Mouse (Mus musculus) thymus, adult 2 months (tissue): ENCODE measurements around the gene Ech1. TPM values are rescaled to one million over a fixed set of nuclear protein-coding genes. Genes with fewer than 3 reads are reported as not detected.
A peak's percentile ranks its signal among the peaks of the same experiment; 100 is the strongest.

Experiments
- DNase-seq: peaks from one replicate; pipeline ENCODE4 v3.0.0; 2021
- H3K27ac ChIP-seq: fragments of 200-500 bp; 2 replicates; pipeline ENCODE4 v1.5.1; 2012; ENCODE audit warnings: low read length, control low read depth; ENCODE audit not compliant: control insufficient read depth, insufficient read depth
- H3K27me3 ChIP-seq: fragments of 200-500 bp; 2 replicates; pipeline ENCODE4 v1.6.1; 2012; ENCODE audit warnings: mild to moderate bottlenecking, low read length, moderate library complexity, mixed read lengths; ENCODE audit not compliant: control insufficient read depth, insufficient read depth
- H3K36me3 ChIP-seq: fragments of 200-500 bp; 2 replicates; pipeline ENCODE4 v1.6.1; 2012; ENCODE audit warnings: mild to moderate bottlenecking, low read length, moderate library complexity; ENCODE audit not compliant: control insufficient read depth, insufficient read depth
- H3K4me1 ChIP-seq: fragments of 200-500 bp; replicated peaks from 2 replicates; pipeline ENCODE4 v1.6.1; 2012; ENCODE audit warnings: low read length; ENCODE audit not compliant: control insufficient read depth, insufficient read depth
- H3K4me3 ChIP-seq: fragments of 200-500 bp; 2 replicates; pipeline ENCODE4 v1.5.1; 2012; ENCODE audit warnings: mild to moderate bottlenecking, low read length, control low read depth, moderate library complexity; ENCODE audit not compliant: control insufficient read depth, insufficient read depth
- CTCF ChIP-seq: fragments of 200-500 bp; IDR thresholded peaks from 2 replicates; pipeline ENCODE4 v1.5.1; 2012; ENCODE audit warnings: mild to moderate bottlenecking, control low read depth, low read length, moderate library complexity, borderline replicate concordance; ENCODE audit not compliant: control insufficient read depth, poor library complexity, insufficient read depth; ENCODE audit errors: extremely low read depth
- POLR2A ChIP-seq: fragments of 200-500 bp; IDR thresholded peaks from 2 replicates; pipeline ENCODE4 v1.6.1; 2012; ENCODE audit warnings: mild to moderate bottlenecking, low read length, control low read depth, moderate library complexity; ENCODE audit not compliant: control insufficient read depth, poor library complexity, insufficient read depth; ENCODE audit errors: extremely low read depth
- WGBS: fragments of 180-500 bp; shearing (Covaris S2); methylation state at CpG from one replicate; pipeline ENCODE4 v1.1.7; 2018; 5-methylcytosine and 5-hydroxymethylcytosine counted together
- polyA plus RNA-seq: library from polyadenylated mRNA; depleted of rRNA; stranded (reverse); fragments of >200 nt; gene quantifications from 2 replicates; pipeline ENCODE4 v1.2.3, GENCODE M21; 2012; rRNA removed

The Ech1 gene
- polyA plus RNA-seq, 1 experiment = 359 TPM

DNA sequence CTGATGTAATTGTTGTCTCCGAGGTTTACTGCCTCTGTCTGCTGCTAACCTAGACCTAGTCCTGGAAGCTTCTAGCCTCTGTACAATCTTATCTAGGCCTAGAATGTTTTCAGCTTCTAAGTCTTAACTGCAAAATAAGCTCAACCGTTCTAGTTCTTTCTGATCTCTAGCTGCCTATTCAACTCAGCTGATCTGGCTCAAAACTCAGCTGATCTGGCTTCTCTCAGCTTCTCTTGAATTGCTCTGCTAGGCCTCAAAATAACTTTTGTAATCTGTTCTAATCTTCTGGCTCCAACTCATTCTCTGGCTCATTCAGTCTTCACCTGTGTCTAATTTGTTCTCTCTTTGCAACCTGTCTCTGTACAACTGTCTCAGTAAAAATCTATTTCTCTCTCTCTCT lies 49.5 kb downstream of the Ech1 start:
- H3K36me3 ChIP-seq = no peaks in the 10 kb centered on the region
- H3K4me1 ChIP-seq = peaks cover 2% of the 10 kb centered on the region
- no peaks in the 10 kb centered on the region for H3K27me3 ChIP-seq
- TF ChIP-seq CTCF (no peak), POLR2A (no peak)
- H3K27ac ChIP-seq = no peak overlapping the region
- WGBS = 90% methylated on average over 2 of the region's 2 CpGs
- no peak for DNase-seq
- H3K4me3 ChIP-seq = no peak overlapping the region

GRCm38 (mm10) chr7:28876099-28876498 lies 51.1 kb downstream of the Ech1 start:
- no peak overlapping the region for H3K4me3 ChIP-seq
- peaks cover 10% of the 10 kb centered on the region for H3K4me1 ChIP-seq
- TF ChIP-seq CTCF = no peak
- H3K36me3 ChIP-seq = no peaks in the 10 kb centered on the region
- no peak overlapping the region for H3K27ac ChIP-seq
- no peaks in the 10 kb centered on the region for H3K27me3 ChIP-seq
- no peak for DNase-seq
- 88% methylated on average over 4 of the region's 4 CpGs for WGBS

GRCm38 (mm10) chr7:28877155-28877554 lies 52.1 kb downstream of the Ech1 start:
- Histone ChIP-seq H3K36me3 (no peaks in the 10 kb centered on the region), H3K27ac (no peak overlapping the region), H3K4me3 (no peak overlapping the region), H3K4me1 (peaks cover 18% of the 10 kb centered on the region), H3K27me3 (no peaks in the 10 kb centered on the region)
- 90% methylated on average over 7 of the region's 7 CpGs for WGBS
- DNase-seq = no peak
- TF ChIP-seq CTCF (no peak), POLR2A (no peak)

- 96% methylated on average over 4 of the region's 4 CpGs for WGBS
- Histone ChIP-seq H3K36me3 (no peaks in the 10 kb centered on the region), H3K27me3 (no peaks in the 10 kb centered on the region), H3K4me3 (no peak overlapping the region), H3K27ac (no peak overlapping the region), H3K4me1 (peaks cover 18% of the 10 kb centered on the region)
- no peak for DNase-seq
- TF ChIP-seq CTCF = no peak
- TF ChIP-seq POLR2A = no peak
Observed at GRCm38 (mm10) chr7:28877856-28878255, 52.8 kb downstream of the Ech1 start.

GRCm38 (mm10) chr7:28879606-28880005 lies 54.6 kb downstream of the Ech1 start:
- DNase-seq = peak; percentile 35
- 70% methylated on average over 7 of the region's 7 CpGs for WGBS
- Histone ChIP-seq H3K4me1 (peaks cover 18% of the 10 kb centered on the region), H3K4me3 (no peak overlapping the region), H3K27ac (no peak overlapping the region), H3K36me3 (no peaks in the 10 kb centered on the region), H3K27me3 (no peaks in the 10 kb centered on the region)
- TF ChIP-seq POLR2A (no peak), CTCF (no peak)

- DNase-seq = no peak
- H3K27ac ChIP-seq = no peak overlapping the region
- H3K4me3 ChIP-seq = no peak overlapping the region
- TF ChIP-seq CTCF (no peak), POLR2A (no peak)
- peaks cover 18% of the 10 kb centered on the region for H3K4me1 ChIP-seq
- no peaks in the 10 kb centered on the region for H3K36me3 ChIP-seq
- no peaks in the 10 kb centered on the region for H3K27me3 ChIP-seq
- WGBS = 90% methylated on average over 10 of the region's 10 CpGs
Observed at GRCm38 (mm10) chr7:28880554-28880953, 55.5 kb downstream of the Ech1 start.

- no peaks in the 10 kb centered on the region for H3K36me3 ChIP-seq
- peak; percentile 37 for DNase-seq
- 43% methylated on average over 13 of the region's 13 CpGs for WGBS
- no peak within 1 kb of the TSS for H3K27ac ChIP-seq
- H3K4me3 ChIP-seq = no peak within 1 kb of the TSS
- H3K4me1 ChIP-seq = peaks cover 18% of the 10 kb centered on the region
- TF ChIP-seq CTCF (no peak), POLR2A (no peak)
- no peaks in the 10 kb centered on the region for H3K27me3 ChIP-seq
Observed at GRCm38 (mm10) chr7:28881199-28881598, 56.2 kb downstream of the Ech1 start, which contains the start of gene Capn12. Capn12 (plus strand) TSS chr7:28881422.

Other genes starting within 250 kb of the Ech1 start
- gene Samd4b, start 227.1 kb upstream of the Ech1 start, polyA plus RNA-seq = 118 and 139 TPM in 2 replicates
- 32.8 and 37.7 TPM in 2 replicates for gene Pak4, start 227.0 kb upstream of the Ech1 start, polyA plus RNA-seq
- gene Acp7, start 193.9 kb upstream of the Ech1 start, polyA plus RNA-seq = 0.69 and 0.92 TPM in 2 replicates
- 19.1 and 26.5 TPM in 2 replicates for gene Fbxo27, start 132.4 kb upstream of the Ech1 start, polyA plus RNA-seq
- 5.0 and 6.2 TPM in 2 replicates for gene Fbxo17, start 108.4 kb upstream of the Ech1 start, polyA plus RNA-seq
- gene Mrps12, start 83.4 kb upstream of the Ech1 start, polyA plus RNA-seq = 74.4 and 84.5 TPM in 2 replicates
- gene Sars2, start 83.2 kb upstream of the Ech1 start, polyA plus RNA-seq = 63.2 and 63.9 TPM in 2 replicates
- gene Ccer2, start 69.0 kb upstream of the Ech1 start, polyA plus RNA-seq = 0.16 and 0.24 TPM in 2 replicates
- gene Sirt2, start 58.5 kb upstream of the Ech1 start, polyA plus RNA-seq = 101 and 104 TPM in 2 replicates
- 75.5 and 78.8 TPM in 2 replicates for gene Nfkbib, start 57.7 kb upstream of the Ech1 start, polyA plus RNA-seq
- 91.9 and 93.7 TPM in 2 replicates for gene Rinl, start 36.2 kb upstream of the Ech1 start, polyA plus RNA-seq
- gene Hnrnpl, start 16.7 kb upstream of the Ech1 start, polyA plus RNA-seq = 562 and 568 TPM in 2 replicates
- 23.2 and 29.7 TPM in 2 replicates for gene Lgals4, start 8.6 kb downstream of the Ech1 start, polyA plus RNA-seq
- gene Lgals7, start 38.6 kb downstream of the Ech1 start, polyA plus RNA-seq = 13.0 and 15.5 TPM in 2 replicates
- 0.20 and 1.00 TPM in 2 replicates for gene Capn12, start 56.2 kb downstream of the Ech1 start, polyA plus RNA-seq
- 243 and 268 TPM in 2 replicates for gene Actn4, start 137.1 kb downstream of the Ech1 start, polyA plus RNA-seq
- 362 and 396 TPM in 2 replicates for gene Eif3k, start 156.6 kb downstream of the Ech1 start, polyA plus RNA-seq
- 155 and 164 TPM in 2 replicates for gene Map4k1, start 156.8 kb downstream of the Ech1 start, polyA plus RNA-seq